Mouse (Mus musculus) ES-Bruce4 (cell line): Measurements from ENCODE around the gene Ctc1. TPM values are rescaled to one million over a fixed set of nuclear protein-coding genes. Genes with fewer than 3 reads are reported as not detected.

Source experiments
- H3K27ac ChIP-seq: 2 replicates; pipeline ENCODE4 v1.5.1; 2012; ENCODE audit warnings: low read length, inconsistent platforms; ENCODE audit not compliant: insufficient read depth
- H3K27me3 ChIP-seq: 2 replicates; pipeline ENCODE4 v1.6.1; 2012; ENCODE audit warnings: mild to moderate bottlenecking, low read length, inconsistent platforms; ENCODE audit not compliant: control insufficient read depth, poor library complexity, insufficient read depth, severe bottlenecking
- H3K36me3 ChIP-seq: 2 replicates; pipeline ENCODE4 v1.6.1; 2012; ENCODE audit warnings: inconsistent platforms, mild to moderate bottlenecking, low read length, moderate library complexity; ENCODE audit not compliant: control insufficient read depth, poor library complexity, insufficient read depth, severe bottlenecking
- H3K4me1 ChIP-seq: one replicate; pipeline ENCODE4 v1.8.1; 2011; ENCODE audit warnings: low read length; ENCODE audit not compliant: control insufficient read depth, insufficient read depth
- H3K4me3 ChIP-seq: 2 replicates; pipeline ENCODE4 v1.5.1; 2011; ENCODE audit warnings: low read depth, mild to moderate bottlenecking, low read length
- H3K9ac ChIP-seq: 2 replicates; pipeline ENCODE4 v1.6.1; 2012; ENCODE audit warnings: low read depth, mild to moderate bottlenecking, inconsistent platforms; ENCODE audit not compliant: poor library complexity, severe bottlenecking
- H3K9me3 ChIP-seq: replicated peaks from 2 replicates; pipeline ENCODE4 v1.6.1; 2012; ENCODE audit warnings: mild to moderate bottlenecking, low read length, inconsistent platforms; ENCODE audit not compliant: control insufficient read depth, poor library complexity, insufficient read depth, severe bottlenecking
- CTCF ChIP-seq: IDR thresholded peaks from one replicate; pipeline ENCODE4 v1.8.1; 2011; ENCODE audit warnings: low read depth, low read length
- EP300 ChIP-seq: IDR thresholded peaks from 2 replicates; pipeline ENCODE4 v1.6.1; 2011; ENCODE audit warnings: low read depth, low read length; ENCODE audit not compliant: insufficient read depth
- POLR2A ChIP-seq: IDR thresholded peaks from one replicate; pipeline ENCODE4 v1.8.1; 2011; ENCODE audit warnings: low read length; ENCODE audit not compliant: insufficient read depth
- polyA plus RNA-seq: library from polyadenylated mRNA; stranded (reverse); fragments of >200 nt; gene quantifications from 2 replicates; pipeline ENCODE4 v1.2.4, GENCODE M21; 2011; ENCODE audit warnings: low read depth; ENCODE audit not compliant: missing spikeins, insufficient read depth, insufficient read length

Ctc1 gene
- polyA plus RNA-seq, 1 experiment, result 164 TPM

DNA sequence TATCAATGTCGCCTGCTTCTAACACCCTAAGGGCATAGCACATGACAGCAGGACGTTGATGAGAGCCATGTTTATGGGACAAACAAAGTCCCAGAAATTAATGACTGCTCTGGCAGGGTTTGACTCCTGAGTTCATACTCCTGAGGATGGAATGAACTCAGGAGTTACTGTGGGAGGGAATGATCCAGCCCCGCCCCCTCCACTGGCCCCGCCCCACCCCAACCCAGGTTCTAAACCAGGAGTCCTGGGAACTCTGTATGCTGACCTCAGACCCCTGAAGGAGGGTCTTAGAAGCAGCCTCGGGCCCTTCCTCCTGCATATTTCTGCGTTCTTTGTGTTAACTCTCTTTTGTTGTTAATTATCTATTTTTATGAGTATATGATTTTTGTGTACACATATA, 69.9 kb downstream of the Ctc1 start:
- H3K27ac ChIP-seq, result no peak overlapping the region
- H3K27me3 ChIP-seq, result no peaks in the 10 kb centered on the region
- H3K9ac ChIP-seq, result no peak overlapping the region
- peaks cover 8% of the 10 kb centered on the region for H3K36me3 ChIP-seq
- 0 out of 2 replicates have a peak, but pooled peaks cover 2% of the 10 kb centered on the region for H3K9me3 ChIP-seq
- no peak overlapping the region for H3K4me3 ChIP-seq
- no peak for TF ChIP-seq CTCF
- TF ChIP-seq POLR2A, result no peak
- no peak for TF ChIP-seq EP300
- peaks cover 2% of the 10 kb centered on the region for H3K4me1 ChIP-seq

Other genes with a start within 250 kb of the Ctc1 start
- 59.3 and 71.7 TPM in 2 replicates for gene Ndel1, start 144.1 kb upstream of the Ctc1 start, polyA plus RNA-seq
- gene Rnf222, start 127.4 kb upstream of the Ctc1 start, polyA plus RNA-seq, result not detected in 2 replicates
- 4,511 and 5,371 TPM in 2 replicates for gene Rpl26, start 114.3 kb upstream of the Ctc1 start, polyA plus RNA-seq
- gene Odf4, start 88.8 kb upstream of the Ctc1 start, polyA plus RNA-seq, result not detected in 2 replicates
- gene Arhgef15, start 58.4 kb upstream of the Ctc1 start, polyA plus RNA-seq, result 2.6 and 3.7 TPM in 2 replicates
- 3.4 and 4.6 TPM in 2 replicates for gene Slc25a35, start 47.8 kb upstream of the Ctc1 start, polyA plus RNA-seq
- 70.3 and 98.6 TPM in 2 replicates for gene Rangrf, start 40.7 kb upstream of the Ctc1 start, polyA plus RNA-seq
- 79.6 and 85.3 TPM in 2 replicates for gene Pfas, start 7.5 kb upstream of the Ctc1 start, polyA plus RNA-seq
- gene Aurkb, start 29.7 kb downstream of the Ctc1 start, polyA plus RNA-seq, result 108 and 121 TPM in 2 replicates
- 4.0 and 7.0 TPM in 2 replicates for gene Borcs6, start 43.8 kb downstream of the Ctc1 start, polyA plus RNA-seq
- gene Tmem107, start 54.9 kb downstream of the Ctc1 start, polyA plus RNA-seq, result 17.1 and 24.7 TPM in 2 replicates
- 39.5 and 41.6 TPM in 2 replicates for gene Vamp2, start 72.6 kb downstream of the Ctc1 start, polyA plus RNA-seq
- gene Per1, start 79.3 kb downstream of the Ctc1 start, polyA plus RNA-seq, result 25.0 and 29.3 TPM in 2 replicates
- gene Hes7, start 104.5 kb downstream of the Ctc1 start, polyA plus RNA-seq, result not detected in 2 replicates
- gene 9130213A22Rik, start 106.7 kb downstream of the Ctc1 start, polyA plus RNA-seq, result not detected in 2 replicates
- gene Aloxe3, start 110.0 kb downstream of the Ctc1 start, polyA plus RNA-seq, result 1.7 and 2.0 TPM in 2 replicates
- gene Alox12b, start 141.1 kb downstream of the Ctc1 start, polyA plus RNA-seq, result 0.27 TPM in 1 of 2 replicates, not detected in the other
- not detected in 2 replicates for gene Alox8, start 181.9 kb downstream of the Ctc1 start, polyA plus RNA-seq
- 0.11 TPM in 1 of 2 replicates, not detected in the other for gene Gucy2e, start 221.1 kb downstream of the Ctc1 start, polyA plus RNA-seq